Mouse (Mus musculus) bone marrow macrophage, adult 2 months (primary cell): ENCODE data around the gene Prickle2.

ENCODE experiments used
- CTCF ChIP-seq: IDR thresholded peaks from 2 replicates; pipeline ENCODE4 v1.5.1; 2012; ENCODE audit warnings: low read depth, mild to moderate bottlenecking, low read length, moderate library complexity
- POLR2A ChIP-seq: IDR thresholded peaks from 2 replicates; pipeline ENCODE4 v1.6.1; 2012; ENCODE audit warnings: mild to moderate bottlenecking, low read depth, low read length, borderline replicate concordance

GRCm38 (mm10) chr6:92469456-92469855 lies 236.5 kb downstream of the Prickle2 start:
- no peak for TF ChIP-seq CTCF
- no peak for TF ChIP-seq POLR2A
